Mouse (Mus musculus): ENCODE data around the gene Commd2. TPM values are rescaled to one million over a fixed set of nuclear protein-coding genes. Genes with fewer than 3 reads are reported as not detected.

Gene Commd2
- polyA plus RNA-seq, 1 experiment, result 25.9 TPM

DNA sequence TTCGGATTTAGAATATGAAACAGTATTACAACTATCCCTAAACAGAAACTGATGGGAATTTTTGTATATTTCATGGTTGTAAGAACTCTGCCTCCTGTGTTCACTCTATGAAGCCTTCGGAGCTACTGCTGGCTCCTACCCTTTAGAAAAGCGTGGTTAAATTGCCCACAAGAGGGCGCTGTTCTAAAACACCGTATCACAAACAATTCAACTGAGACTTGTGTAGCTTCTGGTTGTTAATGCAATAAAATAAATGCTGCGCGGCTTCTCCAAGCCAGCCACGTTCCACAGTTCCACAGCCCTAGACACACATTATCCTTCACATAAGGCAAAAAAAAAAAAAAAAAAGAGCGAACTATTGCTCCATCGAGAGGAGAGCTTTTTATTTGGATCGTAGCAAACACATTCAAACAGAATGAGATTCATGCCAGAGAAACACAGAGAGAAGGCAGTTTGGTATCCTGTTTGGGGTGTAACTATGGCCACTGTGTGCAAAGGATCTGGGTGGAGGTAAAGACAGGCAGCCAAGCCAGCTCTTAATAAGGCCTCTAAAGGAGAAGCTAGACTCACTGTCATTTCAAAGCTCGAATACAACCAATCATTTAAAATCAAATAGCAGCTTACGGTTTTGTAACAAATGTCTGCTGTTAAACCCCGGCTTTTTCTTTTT, 15.7 kb upstream of the Commd2 start:
- TF ChIP-seq POLR2A (IDR thresholded peaks at IDR 0.05; ENCODE audit: borderline replicate concordance, insufficient read depth, low read length), result no peak
- peak; percentile 33; the same call in 1 of the 2 replicates for TF ChIP-seq CTCF (IDR thresholded peaks at IDR 0.05; ENCODE audit: borderline replicate concordance, insufficient read depth, low read depth, low read length)

DNA sequence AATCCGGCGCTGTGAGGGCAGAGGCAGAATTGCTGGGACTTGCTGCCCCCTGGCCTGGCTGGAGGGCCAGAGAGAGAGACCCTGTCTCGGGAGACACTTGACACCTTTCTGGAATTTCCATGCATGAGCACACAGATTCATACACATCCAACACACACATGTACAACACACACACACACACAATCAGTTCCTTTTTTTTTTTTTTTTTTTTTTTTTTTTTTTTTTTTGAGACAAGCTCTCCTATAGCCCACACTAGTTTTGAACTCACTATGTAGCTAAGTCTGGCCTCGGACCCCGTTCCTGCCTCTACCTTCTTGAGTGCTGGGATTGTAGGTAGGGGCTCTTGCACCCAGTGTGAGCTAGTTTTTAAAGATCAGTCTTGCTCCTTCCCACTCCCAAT, 14.4 kb upstream of the Commd2 start:
- Histone ChIP-seq H3K4me3 (replicated peaks; ENCODE audit: insufficient read depth, low read depth, low read length) (no peak overlapping the region), H3K27ac (ENCODE audit: insufficient read depth, low read length) (no peak overlapping the region), H3K27me3 (ENCODE audit: control insufficient read depth, insufficient read depth, low read length) (no peaks in the 10 kb centered on the region), H3K4me1 (ENCODE audit: control insufficient read depth, insufficient read depth, low read length) (no peaks in the 10 kb centered on the region)
- 87% methylated on average over 5 of the region's 5 CpGs for WGBS
- DNase-seq, result no peak
- no peak for TF ChIP-seq CTCF (IDR thresholded peaks at IDR 0.05; ENCODE audit: borderline replicate concordance, insufficient read depth, low read depth, low read length)
- no peak for TF ChIP-seq POLR2A (IDR thresholded peaks at IDR 0.05; ENCODE audit: borderline replicate concordance, insufficient read depth, low read length)

More for the DNA sequence above, 15.7 kb upstream of the Commd2 start:
- DNase-seq, result peak; percentile 60 to 61
- H3K27me3 ChIP-seq (ENCODE audit: control insufficient read depth, insufficient read depth, low read length), result no peaks in the 10 kb centered on the region
- WGBS, result 24% methylated on average over 14 of the region's 14 CpGs
- no peak overlapping the region for H3K27ac ChIP-seq (ENCODE audit: insufficient read depth, low read length)
- no peaks in the 10 kb centered on the region for H3K4me1 ChIP-seq (ENCODE audit: control insufficient read depth, insufficient read depth, low read length)
- H3K4me3 ChIP-seq (replicated peaks; ENCODE audit: insufficient read depth, low read depth, low read length), result peak overlapping the region; percentile 18

DNA sequence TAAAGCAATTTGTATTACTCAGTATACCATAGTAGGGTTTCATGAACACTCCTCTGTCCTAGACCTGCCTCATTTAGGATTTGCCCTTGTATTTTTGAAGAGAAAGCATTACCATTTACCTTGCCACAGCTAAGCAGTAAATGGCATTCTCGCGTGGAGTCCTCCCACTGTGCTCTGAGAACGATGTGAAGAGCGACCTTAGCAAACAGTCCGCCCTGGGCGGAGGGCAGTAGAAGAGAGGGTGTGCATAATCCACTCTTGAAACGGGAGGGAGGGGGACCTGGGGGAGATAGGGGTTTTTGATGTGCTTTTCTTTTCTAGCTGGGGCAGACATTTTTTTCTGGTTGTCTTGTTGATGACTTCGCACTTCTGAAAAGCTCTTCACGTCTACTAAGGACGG, 13.2 kb upstream of the Commd2 start:
- WGBS, result 59% methylated on average over 10 of the region's 10 CpGs
- no peak for DNase-seq
- Histone ChIP-seq H3K4me3 (replicated peaks; ENCODE audit: insufficient read depth, low read depth, low read length) (no peak overlapping the region), H3K27me3 (ENCODE audit: control insufficient read depth, insufficient read depth, low read length) (no peaks in the 10 kb centered on the region), H3K4me1 (ENCODE audit: control insufficient read depth, insufficient read depth, low read length) (no peaks in the 10 kb centered on the region), H3K27ac (ENCODE audit: insufficient read depth, low read length) (no peak overlapping the region)
- TF ChIP-seq POLR2A (IDR thresholded peaks at IDR 0.05; ENCODE audit: borderline replicate concordance, insufficient read depth, low read length) (no peak), CTCF (IDR thresholded peaks at IDR 0.05; ENCODE audit: borderline replicate concordance, insufficient read depth, low read depth, low read length) (no peak)

DNA sequence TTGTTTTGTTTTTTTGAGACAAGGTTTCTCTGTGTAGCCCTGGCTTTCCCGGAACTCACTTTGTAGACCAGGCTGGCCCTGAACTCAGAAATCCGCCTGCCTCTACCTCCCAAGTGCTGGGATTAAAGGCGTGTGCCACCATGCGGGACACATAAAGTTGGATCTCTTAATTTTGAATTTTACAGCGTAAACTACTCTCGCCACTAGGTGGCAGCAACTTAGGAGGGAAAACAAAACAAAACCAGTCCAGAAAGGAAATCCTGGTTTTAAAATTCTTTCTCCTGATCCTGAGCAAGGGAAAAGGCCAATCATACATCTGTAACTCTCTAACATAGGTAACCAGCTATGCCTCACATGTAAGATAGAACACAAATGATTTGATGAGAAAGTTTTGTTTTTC, 12.2 kb upstream of the Commd2 start:
- TF ChIP-seq CTCF (IDR thresholded peaks at IDR 0.05; ENCODE audit: borderline replicate concordance, insufficient read depth, low read depth, low read length) (peak; percentile 23; the same call in 1 of the 2 replicates), POLR2A (IDR thresholded peaks at IDR 0.05; ENCODE audit: borderline replicate concordance, insufficient read depth, low read length) (no peak)
- Histone ChIP-seq H3K27me3 (ENCODE audit: control insufficient read depth, insufficient read depth, low read length) (no peaks in the 10 kb centered on the region), H3K4me3 (replicated peaks; ENCODE audit: insufficient read depth, low read depth, low read length) (no peak overlapping the region), H3K27ac (ENCODE audit: insufficient read depth, low read length) (no peak overlapping the region), H3K4me1 (ENCODE audit: control insufficient read depth, insufficient read depth, low read length) (no peaks in the 10 kb centered on the region)
- DNase-seq, result peak in 1 of 2 experiments; percentile 22
- 14% methylated on average over 6 of the region's 6 CpGs for WGBS

DNA sequence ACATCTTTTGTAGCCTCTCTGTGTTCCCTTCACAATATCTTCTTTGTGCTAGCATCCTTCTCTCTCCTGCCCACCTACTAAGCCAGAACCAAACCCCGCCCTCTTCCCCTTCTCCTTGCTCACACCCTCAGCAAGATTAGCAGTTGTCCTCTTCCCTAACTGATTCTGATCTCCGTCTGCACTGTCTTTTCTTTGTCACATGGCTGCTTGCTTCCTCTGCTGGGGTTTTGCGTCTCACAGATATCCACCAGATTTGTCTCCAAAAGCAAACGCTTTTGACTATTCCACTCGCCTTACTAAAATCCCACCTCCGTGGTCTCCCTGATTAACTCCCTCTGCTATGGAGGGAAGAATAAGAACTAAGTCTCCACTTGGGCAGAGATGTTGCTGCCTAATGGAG, 7.1 kb upstream of the Commd2 start:
- no peak for DNase-seq
- Histone ChIP-seq H3K27ac (ENCODE audit: insufficient read depth, low read length) (no peak overlapping the region), H3K4me3 (replicated peaks; ENCODE audit: insufficient read depth, low read depth, low read length) (no peak overlapping the region), H3K4me1 (ENCODE audit: control insufficient read depth, insufficient read depth, low read length) (no peaks in the 10 kb centered on the region), H3K27me3 (ENCODE audit: control insufficient read depth, insufficient read depth, low read length) (no peaks in the 10 kb centered on the region)
- 64% methylated on average over 6 of the region's 6 CpGs for WGBS
- no peak for TF ChIP-seq CTCF (IDR thresholded peaks at IDR 0.05; ENCODE audit: borderline replicate concordance, insufficient read depth, low read depth, low read length)
- TF ChIP-seq POLR2A (IDR thresholded peaks at IDR 0.05; ENCODE audit: borderline replicate concordance, insufficient read depth, low read length), result no peak

DNA sequence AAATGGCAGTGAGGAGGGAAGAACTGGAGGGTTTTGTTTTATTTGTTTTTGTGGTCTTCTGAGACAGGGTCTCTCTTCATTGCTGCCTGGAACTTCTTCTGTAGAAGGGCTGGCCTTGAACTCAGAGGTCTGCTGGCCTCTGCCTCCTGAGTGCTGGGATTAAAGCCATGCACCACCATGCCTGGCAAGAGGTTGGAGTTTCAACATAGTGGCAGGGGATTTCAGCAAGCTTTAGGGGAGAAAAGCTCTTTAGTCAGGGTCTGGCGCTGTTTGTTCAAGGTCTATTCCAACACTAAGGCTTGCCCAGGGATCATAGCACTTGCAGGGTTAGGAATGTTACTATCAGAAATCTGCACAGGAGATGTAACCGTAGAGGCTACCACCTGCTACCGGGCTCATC, 2.1 kb upstream of the Commd2 start:
- Histone ChIP-seq H3K27ac (ENCODE audit: insufficient read depth, low read length) (no peak overlapping the region), H3K4me3 (replicated peaks; ENCODE audit: insufficient read depth, low read depth, low read length) (no peak overlapping the region), H3K4me1 (ENCODE audit: control insufficient read depth, insufficient read depth, low read length) (no peaks in the 10 kb centered on the region), H3K27me3 (ENCODE audit: control insufficient read depth, insufficient read depth, low read length) (no peaks in the 10 kb centered on the region)
- 85% methylated on average over 3 of the region's 3 CpGs for WGBS
- TF ChIP-seq CTCF (IDR thresholded peaks at IDR 0.05; ENCODE audit: borderline replicate concordance, insufficient read depth, low read depth, low read length) (no peak), POLR2A (IDR thresholded peaks at IDR 0.05; ENCODE audit: borderline replicate concordance, insufficient read depth, low read length) (no peak)
- DNase-seq, result no peak

DNA sequence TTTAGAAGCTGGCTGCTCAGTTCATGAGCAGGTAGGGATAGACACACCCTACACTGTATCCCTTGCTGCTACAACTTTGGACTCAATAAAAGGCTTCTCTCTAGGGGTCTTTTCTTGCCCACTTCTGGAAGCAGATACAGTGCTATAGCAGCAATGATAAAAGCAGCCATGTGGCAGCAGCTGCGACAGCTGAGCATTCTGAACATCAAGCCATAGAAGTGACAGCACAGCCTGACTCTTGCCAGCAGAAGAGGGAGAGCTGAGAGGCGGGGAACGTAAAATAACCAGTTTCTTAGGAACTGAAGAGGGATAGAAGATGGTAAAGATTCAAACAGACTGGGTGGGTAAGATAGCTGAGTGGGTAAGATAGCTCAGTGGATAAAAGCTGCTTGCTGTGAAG, 970 bp upstream of the Commd2 start:
- Histone ChIP-seq H3K4me1 (ENCODE audit: control insufficient read depth, insufficient read depth, low read length) (no peaks in the 10 kb centered on the region), H3K27ac (ENCODE audit: insufficient read depth, low read length) (no peak overlapping the region), H3K4me3 (replicated peaks; ENCODE audit: insufficient read depth, low read depth, low read length) (no peak overlapping the region), H3K27me3 (ENCODE audit: control insufficient read depth, insufficient read depth, low read length) (no peaks in the 10 kb centered on the region)
- DNase-seq, result no peak
- no peak for TF ChIP-seq CTCF (IDR thresholded peaks at IDR 0.05; ENCODE audit: borderline replicate concordance, insufficient read depth, low read depth, low read length)
- TF ChIP-seq POLR2A (IDR thresholded peaks at IDR 0.05; ENCODE audit: borderline replicate concordance, insufficient read depth, low read length), result no peak
- 63% methylated on average over 3 of the region's 3 CpGs for WGBS

DNA sequence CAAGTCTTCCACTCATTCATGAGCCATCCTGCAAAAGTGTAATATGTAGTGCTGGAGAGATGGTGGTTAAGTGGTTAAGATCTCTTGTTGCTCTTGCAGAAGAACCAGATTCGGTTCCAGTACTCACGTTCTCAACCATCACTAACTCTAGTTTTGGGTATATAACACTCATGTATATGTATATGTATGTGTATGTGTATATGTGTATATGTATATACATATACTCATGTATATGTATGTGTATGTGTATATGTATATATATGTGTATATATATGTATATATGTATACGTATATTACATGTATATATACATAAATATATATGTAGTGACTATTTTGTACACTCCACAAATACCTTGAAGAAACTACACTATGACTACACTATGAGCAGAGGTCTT, 347 bp upstream of the Commd2 start:
- Histone ChIP-seq H3K27me3 (ENCODE audit: control insufficient read depth, insufficient read depth, low read length) (no peaks in the 10 kb centered on the region), H3K4me3 (replicated peaks; ENCODE audit: insufficient read depth, low read depth, low read length) (peak overlapping the region; percentile 80), H3K27ac (ENCODE audit: insufficient read depth, low read length) (peak overlapping the region; percentile 23; the same call in 1 of the 2 replicates), H3K4me1 (ENCODE audit: control insufficient read depth, insufficient read depth, low read length) (no peaks in the 10 kb centered on the region)
- 41% methylated on average over 3 of the region's 3 CpGs for WGBS
- no peak for DNase-seq
- TF ChIP-seq CTCF (IDR thresholded peaks at IDR 0.05; ENCODE audit: borderline replicate concordance, insufficient read depth, low read depth, low read length) (no peak), POLR2A (IDR thresholded peaks at IDR 0.05; ENCODE audit: borderline replicate concordance, insufficient read depth, low read length) (no peak)
